Mouse (Mus musculus): ENCODE measurements around the gene Tmcc2. TPM values are rescaled to one million over a fixed set of nuclear protein-coding genes. Genes with fewer than 3 reads are reported as not detected.

Gene Tmcc2
- polyA plus RNA-seq, 1 experiment = 30.2 TPM

GRCm38 (mm10) chr1:132365645-132366044, 25.4 kb downstream of the Tmcc2 start:
- TF ChIP-seq GATA1 (IDR thresholded peaks at IDR 0.05; ENCODE audit: low read length) = no peak

- no peak for TF ChIP-seq GATA1 (IDR thresholded peaks at IDR 0.05; ENCODE audit: low read length)
Observed at GRCm38 (mm10) chr1:132364896-132365557, 26.1 kb downstream of the Tmcc2 start.

GRCm38 (mm10) chr1:132364388-132364787, 26.7 kb downstream of the Tmcc2 start:
- TF ChIP-seq GATA1 (IDR thresholded peaks at IDR 0.05; ENCODE audit: low read length) = no peak

GRCm38 (mm10) chr1:132361959-132362358, 29.1 kb downstream of the Tmcc2 start:
- TF ChIP-seq GATA1 (IDR thresholded peaks at IDR 0.05; ENCODE audit: low read length) = no peak

GRCm38 (mm10) chr1:132356841-132357240, 34.2 kb downstream of the Tmcc2 start:
- TF ChIP-seq GATA1 (IDR thresholded peaks at IDR 0.05; ENCODE audit: low read length) = no peak

GRCm38 (mm10) chr1:132355841-132356242, 35.2 kb downstream of the Tmcc2 start:
- no peak for TF ChIP-seq GATA1 (IDR thresholded peaks at IDR 0.05; ENCODE audit: low read length)

- TF ChIP-seq GATA1 (IDR thresholded peaks at IDR 0.05; ENCODE audit: low read length) = no peak
Observed at GRCm38 (mm10) chr1:132355162-132355601, 35.9 kb downstream of the Tmcc2 start.

GRCm38 (mm10) chr1:132354234-132354633, 36.8 kb downstream of the Tmcc2 start:
- TF ChIP-seq GATA1 (IDR thresholded peaks at IDR 0.05; ENCODE audit: low read length) = no peak

- no peak for TF ChIP-seq GATA1 (IDR thresholded peaks at IDR 0.05; ENCODE audit: low read length)
Observed at GRCm38 (mm10) chr1:132353389-132353788, 37.7 kb downstream of the Tmcc2 start.

GRCm38 (mm10) chr1:132351058-132351457, 40.0 kb downstream of the Tmcc2 start:
- TF ChIP-seq GATA1 (IDR thresholded peaks at IDR 0.05; ENCODE audit: low read length) = no peak

GRCm38 (mm10) chr1:132348401-132348800, 42.7 kb downstream of the Tmcc2 start:
- no peak for TF ChIP-seq GATA1 (IDR thresholded peaks at IDR 0.05; ENCODE audit: low read length)

GRCm38 (mm10) chr1:132346951-132347350, 44.1 kb downstream of the Tmcc2 start:
- no peak for TF ChIP-seq GATA1 (IDR thresholded peaks at IDR 0.05; ENCODE audit: low read length)

- TF ChIP-seq GATA1 (IDR thresholded peaks at IDR 0.05; ENCODE audit: low read length) = no peak
Observed at GRCm38 (mm10) chr1:132346134-132346851, 44.8 kb downstream of the Tmcc2 start.

- no peak for TF ChIP-seq GATA1 (IDR thresholded peaks at IDR 0.05; ENCODE audit: low read length)
Observed at GRCm38 (mm10) chr1:132345514-132345913, 45.6 kb downstream of the Tmcc2 start.

- no peak for TF ChIP-seq GATA1 (IDR thresholded peaks at IDR 0.05; ENCODE audit: low read length)
Observed at GRCm38 (mm10) chr1:132343656-132344055, 47.4 kb downstream of the Tmcc2 start.

- no peak for TF ChIP-seq GATA1 (IDR thresholded peaks at IDR 0.05; ENCODE audit: low read length)
Observed at GRCm38 (mm10) chr1:132343191-132343590, 47.9 kb downstream of the Tmcc2 start.

GRCm38 (mm10) chr1:132342518-132342917, 48.6 kb downstream of the Tmcc2 start:
- no peak for TF ChIP-seq GATA1 (IDR thresholded peaks at IDR 0.05; ENCODE audit: low read length)

Measured in G1E-ER4 (cell line).